Mouse (Mus musculus): ENCODE results near the gene Gm2001. TPM values are rescaled to one million over a fixed set of nuclear protein-coding genes. Genes with fewer than 3 reads are reported as not detected.
"Not testable (repeated sequence)": the region's sequence is repeated elsewhere in the genome, so short reads cannot be mapped to it uniquely, and the experiment has no call there.

Gene Gm2001
- not detected in 2 replicates for polyA plus RNA-seq (2015; fragmentation: Nextera tagmentation; extraction: Ambion mirVana)

GRCm38 (mm10) chr12:87842239-87842638 is at the start of gene Gm2001:
Gm2001 (minus strand) TSS chr12:87842339.
- H3K9me3 ChIP-seq (replicated peaks; ENCODE audit: low read length); ATAC-seq (replicated peaks; ENCODE audit: low FRiP score, low read depth); H3K36me3 ChIP-seq (ENCODE audit: insufficient read depth, low read length); H3K4me3 ChIP-seq (replicated peaks; ENCODE audit: low read depth, low read length); DNase-seq (ENCODE audit: low spot score); H3K27me3 ChIP-seq (ENCODE audit: insufficient read depth, low read length); H3K9ac ChIP-seq (ENCODE audit: low read depth, low read length); H3K4me2 ChIP-seq (ENCODE audit: low read length); H3K4me1 ChIP-seq (replicated peaks; ENCODE audit: insufficient read depth, low read length); H3K27ac ChIP-seq: not testable (repeated sequence)
- 77% methylated on average over 1 of the region's 2 CpGs for WGBS

GRCm38 (mm10) chr12:87873772-87874171 is 31.6 kb upstream of the Gm2001 start, which contains the start of gene Gm2016:
Gm2016 (plus strand) TSS chr12:87874072.
- H3K9me3 ChIP-seq (replicated peaks; ENCODE audit: low read length); H3K4me3 ChIP-seq (replicated peaks; ENCODE audit: low read depth, low read length); ATAC-seq (replicated peaks; ENCODE audit: low FRiP score, low read depth); H3K4me2 ChIP-seq (ENCODE audit: low read length); H3K36me3 ChIP-seq (ENCODE audit: insufficient read depth, low read length); H3K9ac ChIP-seq (ENCODE audit: low read depth, low read length); DNase-seq (ENCODE audit: low spot score); H3K27me3 ChIP-seq (ENCODE audit: insufficient read depth, low read length); H3K27ac ChIP-seq; H3K4me1 ChIP-seq (replicated peaks; ENCODE audit: insufficient read depth, low read length): not testable (repeated sequence)
- WGBS: 83% methylated on average over 5 of the region's 5 CpGs

DNA sequence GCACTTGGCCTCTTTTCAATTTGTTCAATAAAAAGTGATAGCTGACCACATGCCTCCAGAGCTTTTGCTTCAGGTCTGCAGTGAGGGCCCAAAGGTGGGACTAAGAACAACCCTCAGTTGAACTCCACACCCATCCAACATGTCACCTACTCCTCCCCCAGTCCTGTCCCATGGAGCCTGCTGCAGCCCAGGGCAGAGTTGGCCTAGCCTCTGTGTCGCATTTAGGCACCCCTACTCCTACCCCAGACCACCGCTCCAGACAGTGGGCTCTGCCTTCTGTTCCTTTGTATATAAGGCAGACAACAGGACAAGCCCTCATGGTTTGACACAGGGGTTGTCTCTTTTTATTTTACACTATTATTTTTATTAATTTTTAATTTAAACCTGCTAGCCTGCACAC is 21.9 kb upstream of the Gm2001 start:
- not testable (repeated sequence) for H3K4me2 ChIP-seq (ENCODE audit: low read length); H3K4me1 ChIP-seq (replicated peaks; ENCODE audit: insufficient read depth, low read length); H3K4me3 ChIP-seq (replicated peaks; ENCODE audit: low read depth, low read length); H3K9ac ChIP-seq (ENCODE audit: low read depth, low read length); H3K27ac ChIP-seq; H3K9me3 ChIP-seq (replicated peaks; ENCODE audit: low read length); DNase-seq (ENCODE audit: low spot score); H3K36me3 ChIP-seq (ENCODE audit: insufficient read depth, low read length); H3K27me3 ChIP-seq (ENCODE audit: insufficient read depth, low read length)
- WGBS: 88% methylated on average over 2 of the region's 2 CpGs
- ATAC-seq (replicated peaks; ENCODE audit: low FRiP score, low read depth): 0 out of 2 replicates have a peak, but pooled peaks have one; percentile 27

- 95% methylated on average over 10 of the region's 11 CpGs for WGBS
- not testable (repeated sequence) for H3K27me3 ChIP-seq (ENCODE audit: insufficient read depth, low read length); H3K27ac ChIP-seq; H3K9me3 ChIP-seq (replicated peaks; ENCODE audit: low read length); DNase-seq (ENCODE audit: low spot score); H3K9ac ChIP-seq (ENCODE audit: low read depth, low read length); H3K4me2 ChIP-seq (ENCODE audit: low read length); H3K4me3 ChIP-seq (replicated peaks; ENCODE audit: low read depth, low read length); H3K36me3 ChIP-seq (ENCODE audit: insufficient read depth, low read length); H3K4me1 ChIP-seq (replicated peaks; ENCODE audit: insufficient read depth, low read length)
- ATAC-seq (replicated peaks; ENCODE audit: low FRiP score, low read depth): peak; percentile 8; the same call in 1 of the 2 replicates
Measured at GRCm38 (mm10) chr12:87863638-87864037, 21.5 kb upstream of the Gm2001 start.

- not testable (repeated sequence) for H3K9ac ChIP-seq (ENCODE audit: low read depth, low read length); H3K4me3 ChIP-seq (replicated peaks; ENCODE audit: low read depth, low read length); H3K4me2 ChIP-seq (ENCODE audit: low read length); ATAC-seq (replicated peaks; ENCODE audit: low FRiP score, low read depth); H3K36me3 ChIP-seq (ENCODE audit: insufficient read depth, low read length); H3K4me1 ChIP-seq (replicated peaks; ENCODE audit: insufficient read depth, low read length); DNase-seq (ENCODE audit: low spot score); H3K9me3 ChIP-seq (replicated peaks; ENCODE audit: low read length); H3K27me3 ChIP-seq (ENCODE audit: insufficient read depth, low read length); H3K27ac ChIP-seq
- 84% methylated on average over 23 of the region's 23 CpGs for WGBS
Measured at GRCm38 (mm10) chr12:87861740-87862692, 19.9 kb upstream of the Gm2001 start.

GRCm38 (mm10) chr12:87856067-87856466 is 13.9 kb upstream of the Gm2001 start:
- not testable (repeated sequence) for H3K27me3 ChIP-seq (ENCODE audit: insufficient read depth, low read length); H3K9me3 ChIP-seq (replicated peaks; ENCODE audit: low read length); H3K4me2 ChIP-seq (ENCODE audit: low read length); H3K36me3 ChIP-seq (ENCODE audit: insufficient read depth, low read length); H3K4me3 ChIP-seq (replicated peaks; ENCODE audit: low read depth, low read length); DNase-seq (ENCODE audit: low spot score); H3K9ac ChIP-seq (ENCODE audit: low read depth, low read length); H3K27ac ChIP-seq; H3K4me1 ChIP-seq (replicated peaks; ENCODE audit: insufficient read depth, low read length); ATAC-seq (replicated peaks; ENCODE audit: low FRiP score, low read depth)
- 97% methylated on average over 1 of the region's 1 CpGs for WGBS

DNA sequence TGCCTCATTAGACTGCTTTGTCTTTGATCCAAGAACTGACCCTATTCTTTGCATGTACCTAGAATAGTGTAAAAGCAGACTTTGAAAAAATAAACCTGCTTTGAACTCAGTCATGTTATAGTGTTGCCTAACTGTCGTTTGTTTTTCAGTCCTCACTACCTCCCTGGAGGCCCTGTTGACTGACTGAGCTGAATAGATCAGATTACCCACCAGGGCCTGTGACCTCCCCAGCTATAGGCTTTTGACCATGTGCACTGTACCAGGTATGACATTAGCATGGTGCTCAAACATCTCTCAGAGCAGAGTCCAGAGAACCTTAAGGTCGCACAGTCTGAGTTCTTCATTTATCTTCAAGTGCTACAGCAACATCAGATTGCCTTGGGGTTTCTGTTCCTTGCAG is 8.5 kb upstream of the Gm2001 start:
- not testable (repeated sequence) for H3K4me1 ChIP-seq (replicated peaks; ENCODE audit: insufficient read depth, low read length); H3K4me3 ChIP-seq (replicated peaks; ENCODE audit: low read depth, low read length); DNase-seq (ENCODE audit: low spot score); H3K27me3 ChIP-seq (ENCODE audit: insufficient read depth, low read length); ATAC-seq (replicated peaks; ENCODE audit: low FRiP score, low read depth); H3K4me2 ChIP-seq (ENCODE audit: low read length); H3K9me3 ChIP-seq (replicated peaks; ENCODE audit: low read length); H3K36me3 ChIP-seq (ENCODE audit: insufficient read depth, low read length); H3K27ac ChIP-seq; H3K9ac ChIP-seq (ENCODE audit: low read depth, low read length)
- whole genome bisulfite sequencing: no CpG with 5 or more reads among the region's 2 CpGs

DNA sequence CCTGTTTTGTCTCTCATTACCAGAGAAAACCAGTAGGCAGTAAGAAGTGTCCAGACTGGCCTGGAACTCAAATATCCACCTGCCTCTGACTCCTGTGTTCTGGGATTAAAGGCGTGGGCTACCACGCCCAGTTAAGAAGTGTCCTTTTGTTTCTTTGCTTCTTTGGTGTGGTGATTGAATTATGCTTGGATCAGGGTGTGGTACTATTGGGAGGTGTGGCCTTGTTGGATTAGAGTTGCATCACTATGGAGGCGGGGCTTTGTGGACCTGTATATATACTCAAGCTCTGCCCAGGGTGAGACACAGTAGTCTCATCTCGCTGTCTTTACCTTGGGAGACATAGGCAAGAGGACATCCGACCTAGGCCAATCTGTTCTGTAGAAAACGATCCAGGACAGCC is 25.9 kb downstream of the Gm2001 start, which contains the start of gene BB287469:
BB287469 (plus strand) TSS at position 301 of the 400 bp plus-strand sequence.
- not testable (repeated sequence) for H3K9ac ChIP-seq (ENCODE audit: low read depth, low read length); H3K27me3 ChIP-seq (ENCODE audit: insufficient read depth, low read length); DNase-seq (ENCODE audit: low spot score); H3K4me1 ChIP-seq (replicated peaks; ENCODE audit: insufficient read depth, low read length); H3K4me3 ChIP-seq (replicated peaks; ENCODE audit: low read depth, low read length); H3K9me3 ChIP-seq (replicated peaks; ENCODE audit: low read length); ATAC-seq (replicated peaks; ENCODE audit: low FRiP score, low read depth); H3K27ac ChIP-seq; H3K4me2 ChIP-seq (ENCODE audit: low read length); H3K36me3 ChIP-seq (ENCODE audit: insufficient read depth, low read length)
- WGBS: 80% methylated on average over 4 of the region's 6 CpGs

DNA sequence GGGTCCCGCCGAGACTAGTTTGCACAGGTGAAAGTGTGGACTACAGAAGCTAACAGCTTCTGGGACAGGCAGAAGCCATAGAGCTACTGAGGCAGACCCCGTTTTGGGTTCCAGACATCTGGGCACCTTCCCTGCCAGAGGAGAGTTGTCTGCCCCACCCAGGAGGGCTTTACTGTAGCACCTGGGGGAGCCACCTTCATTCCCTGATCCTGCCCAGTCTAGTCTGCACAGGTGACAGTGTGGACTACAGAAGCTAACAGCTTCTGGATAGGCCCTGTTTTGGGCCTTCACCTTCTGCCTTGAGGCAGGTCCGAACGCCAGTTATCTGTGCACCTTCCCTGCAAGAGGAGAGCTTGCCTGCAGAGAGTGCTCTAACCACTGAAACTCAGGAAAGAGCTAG is 44.2 kb downstream of the Gm2001 start:
- H3K4me2 ChIP-seq (ENCODE audit: low read length); H3K9me3 ChIP-seq (replicated peaks; ENCODE audit: low read length); H3K9ac ChIP-seq (ENCODE audit: low read depth, low read length); ATAC-seq (replicated peaks; ENCODE audit: low FRiP score, low read depth); H3K27ac ChIP-seq; H3K36me3 ChIP-seq (ENCODE audit: insufficient read depth, low read length); DNase-seq (ENCODE audit: low spot score); H3K27me3 ChIP-seq (ENCODE audit: insufficient read depth, low read length); H3K4me1 ChIP-seq (replicated peaks; ENCODE audit: insufficient read depth, low read length); H3K4me3 ChIP-seq (replicated peaks; ENCODE audit: low read depth, low read length): not testable (repeated sequence)
- 74% methylated on average over 5 of the region's 5 CpGs for WGBS
